Comparison of ENCODE assay signal across 15 mouse cellular contexts in genomic region chr7:49661811-49662491, GRCm38 (mm10). TPM values are rescaled to one million over a fixed set of nuclear protein-coding genes. Genes with fewer than 3 reads are reported as not detected.
DNase-seq lines count a peak whose midpoint lies in the region; ATAC-seq and TF ChIP-seq lines count a peak whose summit lies in the region.
"Had no signal": no experiment of that assay in that cellular context is flagged by ENCODE, and none has a peak within 500 bp of the region (broad histone marks: within the 10 kb centered on the region; RNA-seq: fewer than 3 reads in every experiment).

No protein-coding gene starts in this region.

- no peaks in the 10 kb centered on the region for H3K79me2 ChIP-seq in heart, adult 2 months (replicated peaks; ENCODE audit: control insufficient read depth, insufficient read depth, low read length)

- no peak for ATAC-seq in heart, postnatal 0 days (ENCODE audit: insufficient read depth, low read depth)
- ATAC-seq in midbrain, postnatal 0 days (ENCODE audit: low FRiP score), result no peak
- no peak for ATAC-seq in embryonic facial prominence, embryonic 14.5 days (ENCODE audit: low read depth)
- ATAC-seq in midbrain, embryonic 14.5 days (ENCODE audit: low FRiP score, low TSS enrichment), result no peak; the same call in 1 of the 2 replicates
- ATAC-seq: intestine, postnatal 0 days had no signal

- H3K27me3 ChIP-seq in heart, postnatal 0 days (ENCODE audit: control insufficient read depth, insufficient read depth, low read length), result peaks cover 28% of the 10 kb centered on the region
- peaks cover 2% of the 10 kb centered on the region; the same call in 1 of the 2 replicates for H3K27me3 ChIP-seq in heart, adult 2 months (ENCODE audit: control insufficient read depth, insufficient read depth, low read length)
- peaks cover 94% of the 10 kb centered on the region for H3K27me3 ChIP-seq in midbrain, embryonic 10.5 days (ENCODE audit: low read depth, poor library complexity, severe bottlenecking)
- H3K27me3 ChIP-seq in midbrain, postnatal 0 days (ENCODE audit: insufficient read depth, low read length), result peaks cover 44% of the 10 kb centered on the region
- peaks cover 29% of the 10 kb centered on the region for H3K27me3 ChIP-seq in embryonic facial prominence, embryonic 14.5 days (replicated peaks; ENCODE audit: control insufficient read depth, insufficient read depth, low read length)
- peaks cover 67% of the 10 kb centered on the region for H3K27me3 ChIP-seq in midbrain, embryonic 14.5 days (ENCODE audit: control insufficient read depth, insufficient read depth, low read length)

- no peaks in the 10 kb centered on the region for H3K4me1 ChIP-seq in heart, postnatal 0 days (ENCODE audit: control insufficient read depth, insufficient read depth)
- no peaks in the 10 kb centered on the region for H3K4me1 ChIP-seq in heart, adult 2 months (ENCODE audit: control insufficient read depth, insufficient read depth, low read length)
- H3K4me1 ChIP-seq in midbrain, embryonic 10.5 days, result peaks cover 30% of the 10 kb centered on the region
- H3K4me1 ChIP-seq in midbrain, postnatal 0 days (ENCODE audit: insufficient read depth, low read length), result no peaks in the 10 kb centered on the region
- peaks cover 9% of the 10 kb centered on the region; the same call in 1 of the 2 replicates for H3K4me1 ChIP-seq in embryonic facial prominence, embryonic 14.5 days (ENCODE audit: control insufficient read depth, insufficient read depth, low read length)
- no peaks in the 10 kb centered on the region for H3K4me1 ChIP-seq in midbrain, embryonic 14.5 days (ENCODE audit: control insufficient read depth, insufficient read depth, low read length)
- H3K4me1 ChIP-seq: liver, embryonic 15.5 days had no signal

- no peaks in the 10 kb centered on the region for H3K36me3 ChIP-seq in heart, postnatal 0 days (replicated peaks; ENCODE audit: control insufficient read depth, insufficient read depth, low read length)
- no peaks in the 10 kb centered on the region for H3K36me3 ChIP-seq in heart, adult 2 months (ENCODE audit: control insufficient read depth, insufficient read depth, low read length)
- H3K36me3 ChIP-seq in midbrain, embryonic 10.5 days, result no peaks in the 10 kb centered on the region
- H3K36me3 ChIP-seq in midbrain, postnatal 0 days (ENCODE audit: insufficient read depth, low read length), result no peaks in the 10 kb centered on the region
- H3K36me3 ChIP-seq in embryonic facial prominence, embryonic 14.5 days (ENCODE audit: control insufficient read depth, insufficient read depth, low read length), result no peaks in the 10 kb centered on the region
- no peaks in the 10 kb centered on the region for H3K36me3 ChIP-seq in midbrain, embryonic 14.5 days (ENCODE audit: control insufficient read depth, insufficient read depth, low read length)
- H3K36me3 ChIP-seq: liver, embryonic 15.5 days had no signal

- H3K9me3 ChIP-seq in heart, postnatal 0 days (replicated peaks; ENCODE audit: control insufficient read depth, low read length), result no peaks in the 10 kb centered on the region
- no peaks in the 10 kb centered on the region for H3K9me3 ChIP-seq in midbrain, embryonic 10.5 days (replicated peaks)
- no peaks in the 10 kb centered on the region for H3K9me3 ChIP-seq in midbrain, postnatal 0 days (ENCODE audit: low read length)
- H3K9me3 ChIP-seq in embryonic facial prominence, embryonic 14.5 days (ENCODE audit: control insufficient read depth, low read length), result no peaks in the 10 kb centered on the region
- H3K9me3 ChIP-seq in midbrain, embryonic 14.5 days (ENCODE audit: control insufficient read depth, low read length), result no peaks in the 10 kb centered on the region
- H3K9me3 ChIP-seq: liver, embryonic 15.5 days had no signal

- peak overlapping the region; percentile 38 for H3K4me2 ChIP-seq in heart, postnatal 0 days (ENCODE audit: low read depth, low read length)
- H3K4me2 ChIP-seq in midbrain, postnatal 0 days (ENCODE audit: low read depth, low read length, poor library complexity, severe bottlenecking), result no peak overlapping the region
- peak overlapping the region; percentile 23 for H3K4me2 ChIP-seq in embryonic facial prominence, embryonic 14.5 days (ENCODE audit: low read depth, low read length)
- no peak overlapping the region for H3K4me2 ChIP-seq in midbrain, embryonic 14.5 days (ENCODE audit: low read length)
- H3K4me2 ChIP-seq: liver, embryonic 15.5 days had no signal

- intact Hi-C loops in heart, adult 2 months (cut with DNase I), result no loop called here

- TF ChIP-seq CTCF in heart, postnatal 0 days (IDR thresholded peaks at IDR 0.05; ENCODE audit: low read depth), result no peak
- no peak for TF ChIP-seq CTCF in heart, adult 2 months (IDR thresholded peaks at IDR 0.05)
- TF ChIP-seq CTCF in midbrain, postnatal 0 days (IDR thresholded peaks at IDR 0.05), result no peak

- TF ChIP-seq POLR2A in heart, adult 2 months (IDR thresholded peaks at IDR 0.05; ENCODE audit: insufficient read depth, low read depth, low read length), result no peak

- 4% methylated on average over 24 of the region's 24 CpGs for WGBS in heart, postnatal 0 days
- WGBS in heart, adult 2 months, result 4% methylated on average over 24 of the region's 24 CpGs
- 1% methylated on average over 24 of the region's 24 CpGs for WGBS in midbrain, embryonic 10.5 days
- WGBS in midbrain, postnatal 0 days, result 1% methylated on average over 24 of the region's 24 CpGs
- WGBS in embryonic facial prominence, embryonic 14.5 days, result 3% methylated on average over 24 of the region's 24 CpGs
- whole genome bisulfite sequencing in midbrain, embryonic 14.5 days, result under 1% methylated on average over 24 of the region's 24 CpGs

- H3K27ac ChIP-seq in heart, postnatal 0 days (ENCODE audit: low read depth), result no peak overlapping the region
- H3K27ac ChIP-seq in heart, adult 2 months, result no peak overlapping the region
- H3K27ac ChIP-seq in midbrain, embryonic 10.5 days (replicated peaks), result peak overlapping the region; percentile 4; the same call in 1 of the 2 replicates
- H3K27ac ChIP-seq in midbrain, postnatal 0 days (ENCODE audit: low read depth, low read length), result no peak overlapping the region
- H3K27ac ChIP-seq in embryonic facial prominence, embryonic 14.5 days (replicated peaks; ENCODE audit: low read depth, low read length), result no peak overlapping the region
- H3K27ac ChIP-seq in midbrain, embryonic 14.5 days (replicated peaks; ENCODE audit: low read depth, low read length), result no peak overlapping the region
- H3K27ac ChIP-seq: liver, embryonic 15.5 days had no signal

- H3K9ac ChIP-seq in heart, postnatal 0 days (replicated peaks; ENCODE audit: low read depth, low read length), result no peak overlapping the region
- no peak overlapping the region for H3K9ac ChIP-seq in heart, adult 2 months (ENCODE audit: low read depth, low read length)
- no peak overlapping the region for H3K9ac ChIP-seq in midbrain, postnatal 0 days (replicated peaks; ENCODE audit: low read length, poor library complexity, severe bottlenecking)
- no peak overlapping the region for H3K9ac ChIP-seq in embryonic facial prominence, embryonic 14.5 days (ENCODE audit: low read depth, low read length)
- no peak overlapping the region for H3K9ac ChIP-seq in midbrain, embryonic 14.5 days (replicated peaks; ENCODE audit: low read length)
- H3K9ac ChIP-seq: liver, embryonic 15.5 days had no signal

- TF ChIP-seq EP300 in heart, postnatal 0 days (IDR thresholded peaks at IDR 0.05; ENCODE audit: low read depth), result no peak
- TF ChIP-seq EP300 in heart, adult 2 months (IDR thresholded peaks at IDR 0.05; ENCODE audit: insufficient read depth, low read depth, low read length), result no peak

- no peak for DNase-seq in heart, postnatal 0 days (ENCODE audit: low spot score)
- no peak for DNase-seq in heart, adult 2 months
- peak; percentile 69 for DNase-seq in midbrain, embryonic 10.5 days (ENCODE audit: low spot score)
- no peak for DNase-seq in midbrain, postnatal 0 days (ENCODE audit: low spot score)
- peak; percentile 34 for DNase-seq in embryonic facial prominence, embryonic 14.5 days (ENCODE audit: low spot score)
- DNase-seq in midbrain, embryonic 14.5 days, result peak; percentile 50
- no peak for DNase-seq in urinary bladder, postnatal 4 days (ENCODE audit: low spot score in 2 of 2)
- no peak for DNase-seq in adrenal gland, adult 8-10 months
- DNase-seq: cerebellum, adult 9-10 months; gastrocnemius, postnatal 25 days; layer of hippocampus, adult 9-11 months had no signal

- H3K4me3 ChIP-seq in heart, postnatal 0 days (ENCODE audit: low read depth, low read length), result no peak overlapping the region
- no peak overlapping the region for H3K4me3 ChIP-seq in heart, adult 2 months
- peak overlapping the region; percentile 31 for H3K4me3 ChIP-seq in midbrain, embryonic 10.5 days
- no peak overlapping the region for H3K4me3 ChIP-seq in midbrain, postnatal 0 days (ENCODE audit: low read depth, low read length)
- no peak overlapping the region for H3K4me3 ChIP-seq in embryonic facial prominence, embryonic 14.5 days (ENCODE audit: low read depth, low read length)
- no peak overlapping the region for H3K4me3 ChIP-seq in midbrain, embryonic 14.5 days (replicated peaks; ENCODE audit: low read depth, low read length)
- H3K4me3 ChIP-seq: liver, embryonic 15.5 days had no signal

RNA-seq across cellular contexts. Expression of gene Dbx1, which starts 25.3 kb away (rescaled TPM):
- total RNA-seq in heart, postnatal 0 days (2014; rRNA removed; ENCODE audit: low replicate concordance), result not detected in 2 replicates
- not detected in 2 replicates for polyA plus RNA-seq in heart, postnatal 0 days (2015; fragmentation: Nextera tagmentation; extraction: Ambion mirVana)
- total RNA-seq in heart, adult 2 months (2021), result not detected
- not detected in 2 replicates for polyA plus RNA-seq in heart, adult 2 months (2012; rRNA removed)
- 168 and 188 TPM in 2 replicates for polyA plus RNA-seq in midbrain, embryonic 10.5 days (2016; fragmentation: Nextera tagmentation; extraction: Ambion mirVana)
- 0.77 and 1.6 TPM in 2 replicates for total RNA-seq in midbrain, postnatal 0 days (2014; rRNA removed)
- 0.84 and 1.2 TPM in 2 replicates for polyA plus RNA-seq in midbrain, postnatal 0 days (2015; fragmentation: Nextera tagmentation; extraction: Ambion mirVana)
- polyA plus RNA-seq in embryonic facial prominence, embryonic 14.5 days (2014; fragmentation: Nextera tagmentation; extraction: Ambion mirVana), result 5.7 and 7.7 TPM in 2 replicates
- polyA plus RNA-seq in midbrain, embryonic 14.5 days (2014; fragmentation: Nextera tagmentation; extraction: Ambion mirVana), result 14.0 and 52.8 TPM in 2 replicates
- not detected for total RNA-seq in adrenal gland, adult 8-10 months (2022)
- total RNA-seq: gastrocnemius, postnatal 25 days; monocyte, adult 5-6 weeks had no signal
- polyA plus RNA-seq: intestine, postnatal 0 days; small intestine, adult 2 months had no signal

Comparison
In these comparisons a context has a peak if more than half of its experiments do, and no peak if none do; other contexts are left out.
1. DNase-seq: peak in midbrain, embryonic 10.5 days (single experiment), embryonic facial prominence, embryonic 14.5 days (single experiment) and midbrain, embryonic 14.5 days (single experiment); none in heart, postnatal 0 days (single experiment), heart, adult 2 months (0 of 2), midbrain, postnatal 0 days (single experiment), urinary bladder, postnatal 4 days (0 of 2) and adrenal gland, adult 8-10 months (single experiment).
2. H3K4me2 ChIP-seq: peak in heart, postnatal 0 days (single experiment) and embryonic facial prominence, embryonic 14.5 days (single experiment); none in midbrain, postnatal 0 days (single experiment) and midbrain, embryonic 14.5 days (single experiment).